Mouse (Mus musculus) heart, embryonic 12.5 days (tissue): ENCODE data around the gene AC170998.1. TPM values are rescaled to one million over a fixed set of nuclear protein-coding genes. Genes with fewer than 3 reads are reported as not detected.
"Not testable (repeated sequence)": the region's sequence is repeated elsewhere in the genome, so short reads cannot be mapped to it uniquely, and the experiment has no call there.

Experiments
- ATAC-seq: fragments of 200-750 bp; cut with Nextera tagmentation; 2 replicates; pipeline ENCODE4 v1.8.0; 2017; ENCODE audit warnings: moderate TSS enrichment, moderate library complexity; ENCODE audit not compliant: insufficient number of reproducible peaks, low FRiP score
- H3K27ac ChIP-seq: fragments of 300-500 bp; sonication (generic); 2 replicates; pipeline ENCODE4 v1.5.1; 2016; ENCODE audit warnings: mild to moderate bottlenecking, moderate library complexity; ENCODE audit not compliant: poor library complexity, severe bottlenecking
- H3K27me3 ChIP-seq: fragments of 300-500 bp; sonication (generic); replicated peaks from 2 replicates; pipeline ENCODE4 v1.6.1; 2016; ENCODE audit warnings: mild to moderate bottlenecking, moderate library complexity
- H3K36me3 ChIP-seq: fragments of 300-500 bp; sonication (generic); 2 replicates; pipeline ENCODE4 v1.6.1; 2016; ENCODE audit warnings: mild to moderate bottlenecking, moderate library complexity
- H3K4me1 ChIP-seq: fragments of 300-500 bp; sonication (generic); replicated peaks from 2 replicates; pipeline ENCODE4 v1.6.1; 2016; ENCODE audit warnings: mild to moderate bottlenecking
- H3K4me2 ChIP-seq: fragments of 300-500 bp; sonication (generic); 2 replicates; pipeline ENCODE4 v1.6.1; 2016; ENCODE audit warnings: mild to moderate bottlenecking, moderate library complexity
- H3K4me3 ChIP-seq: fragments of 300-500 bp; sonication (generic); 2 replicates; pipeline ENCODE4 v1.5.1; 2016; ENCODE audit warnings: mild to moderate bottlenecking
- H3K9ac ChIP-seq: fragments of 300-500 bp; sonication (generic); 2 replicates; pipeline ENCODE4 v1.6.1; 2016; ENCODE audit warnings: mild to moderate bottlenecking, moderate library complexity
- H3K9me3 ChIP-seq: fragments of 300-500 bp; sonication (generic); replicated peaks from 2 replicates; pipeline ENCODE4 v1.6.1; 2016; ENCODE audit warnings: mild to moderate bottlenecking, moderate library complexity
- WGBS: fragments of 180-500 bp; shearing (Covaris S2); methylation state at CpG from one replicate; pipeline ENCODE4 v1.1.7; 2016; 5-methylcytosine and 5-hydroxymethylcytosine counted together
- polyA plus RNA-seq: library from polyadenylated mRNA; unstranded; fragments of >200 nt; fragmentation: Nextera tagmentation; extraction: Ambion mirVana; gene quantifications from 2 replicates; pipeline ENCODE4 v1.2.1, GENCODE M21; 2016

Gene AC170998.1
- polyA plus RNA-seq, 1 experiment from 2014 or later: 3.1 TPM

DNA sequence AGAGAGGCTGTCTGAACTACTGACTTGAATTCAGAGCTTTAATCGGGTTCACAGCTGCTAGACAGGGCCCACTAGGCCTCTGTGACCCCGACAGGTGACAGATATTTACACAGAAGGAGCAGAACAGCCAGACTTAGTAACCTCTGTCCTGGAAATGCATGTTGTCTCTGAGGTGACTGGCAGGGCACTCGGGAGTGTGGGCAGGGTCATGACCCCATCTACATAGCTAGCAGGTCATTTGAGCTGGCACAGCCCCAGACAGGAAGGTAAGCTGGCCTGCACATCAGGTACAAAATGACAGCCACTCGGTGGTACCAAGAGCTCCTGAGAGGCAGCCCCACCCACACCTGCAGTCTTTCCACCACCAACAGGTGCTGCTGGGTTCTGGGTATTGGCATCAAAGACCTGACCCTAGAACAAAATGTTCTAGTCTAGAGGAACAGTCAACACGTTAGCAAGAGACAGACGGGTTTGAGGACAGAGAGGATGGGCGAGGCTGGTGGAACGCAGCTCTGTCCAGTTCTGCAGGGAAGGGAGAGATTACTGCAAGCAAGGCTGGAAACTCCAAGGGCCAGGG, 34.9 kb downstream of the AC170998.1 start:
- no peak for ATAC-seq
- no peak overlapping the region for H3K4me2 ChIP-seq
- WGBS: 67% methylated on average over 8 of the region's 8 CpGs
- H3K27ac ChIP-seq: no peak overlapping the region
- no peak overlapping the region for H3K9ac ChIP-seq
- H3K36me3 ChIP-seq: no peaks in the 10 kb centered on the region
- H3K9me3 ChIP-seq: no peaks in the 10 kb centered on the region
- H3K4me3 ChIP-seq: no peak overlapping the region
- H3K27me3 ChIP-seq: no peaks in the 10 kb centered on the region
- H3K4me1 ChIP-seq: no peaks in the 10 kb centered on the region

DNA sequence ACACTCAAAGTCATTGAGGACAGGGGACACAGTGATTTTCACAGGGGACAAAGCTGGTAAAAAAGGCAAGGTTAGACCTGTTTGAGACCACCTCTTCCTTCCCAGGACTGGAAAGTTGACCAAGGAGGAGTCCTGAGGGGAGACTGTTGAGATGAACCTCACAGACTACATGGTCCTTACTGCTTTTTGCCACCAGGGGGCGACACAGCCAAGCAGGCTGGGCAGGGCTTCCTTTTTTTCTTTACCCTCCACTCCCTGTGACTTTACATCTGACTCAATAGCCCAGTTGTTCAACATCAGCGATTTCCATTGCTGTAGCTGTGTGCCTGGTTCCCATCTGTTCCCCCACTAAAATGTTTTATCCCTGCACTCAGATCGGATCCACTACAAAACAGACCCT, 36.0 kb downstream of the AC170998.1 start:
- Histone ChIP-seq H3K4me1 (no peaks in the 10 kb centered on the region), H3K27ac (no peak overlapping the region), H3K36me3 (no peaks in the 10 kb centered on the region), H3K4me3 (no peak overlapping the region), H3K9me3 (no peaks in the 10 kb centered on the region), H3K4me2 (no peak overlapping the region), H3K9ac (no peak overlapping the region), H3K27me3 (peaks cover 3% of the 10 kb centered on the region; the same call in 1 of the 2 replicates)
- WGBS: 15% methylated on average over 3 of the region's 3 CpGs
- no peak; the same call in 1 of the 2 replicates for ATAC-seq

DNA sequence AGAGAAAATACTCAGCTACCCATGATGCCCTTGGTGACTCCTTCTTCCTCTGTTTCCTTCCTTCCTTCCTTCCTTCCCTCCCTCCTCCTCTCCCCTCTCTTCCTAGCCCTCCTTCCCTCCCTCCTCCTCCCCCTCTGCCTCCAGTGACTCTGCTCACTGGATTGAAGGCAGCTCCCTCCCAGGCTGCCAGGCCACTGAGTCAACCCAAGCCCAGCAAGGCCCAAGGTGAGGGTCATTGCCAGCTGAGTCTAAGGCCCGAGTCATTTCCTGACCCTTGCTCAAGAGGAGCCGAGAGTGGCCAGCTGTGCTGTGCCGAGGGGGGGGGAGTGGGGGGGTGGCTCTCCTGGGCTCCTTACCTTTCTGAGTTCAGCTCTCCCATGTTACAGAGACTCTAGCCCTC, 40.3 kb downstream of the AC170998.1 start:
- H3K4me2 ChIP-seq: no peak overlapping the region
- H3K4me1 ChIP-seq: peaks cover 17% of the 10 kb centered on the region
- H3K27me3 ChIP-seq: peaks cover 32% of the 10 kb centered on the region
- H3K9me3 ChIP-seq: no peaks in the 10 kb centered on the region
- ATAC-seq: no peak
- H3K36me3 ChIP-seq: no peaks in the 10 kb centered on the region
- no peak overlapping the region for H3K27ac ChIP-seq
- no peak overlapping the region for H3K9ac ChIP-seq
- no peak overlapping the region for H3K4me3 ChIP-seq
- WGBS: 50% methylated on average over 3 of the region's 3 CpGs

DNA sequence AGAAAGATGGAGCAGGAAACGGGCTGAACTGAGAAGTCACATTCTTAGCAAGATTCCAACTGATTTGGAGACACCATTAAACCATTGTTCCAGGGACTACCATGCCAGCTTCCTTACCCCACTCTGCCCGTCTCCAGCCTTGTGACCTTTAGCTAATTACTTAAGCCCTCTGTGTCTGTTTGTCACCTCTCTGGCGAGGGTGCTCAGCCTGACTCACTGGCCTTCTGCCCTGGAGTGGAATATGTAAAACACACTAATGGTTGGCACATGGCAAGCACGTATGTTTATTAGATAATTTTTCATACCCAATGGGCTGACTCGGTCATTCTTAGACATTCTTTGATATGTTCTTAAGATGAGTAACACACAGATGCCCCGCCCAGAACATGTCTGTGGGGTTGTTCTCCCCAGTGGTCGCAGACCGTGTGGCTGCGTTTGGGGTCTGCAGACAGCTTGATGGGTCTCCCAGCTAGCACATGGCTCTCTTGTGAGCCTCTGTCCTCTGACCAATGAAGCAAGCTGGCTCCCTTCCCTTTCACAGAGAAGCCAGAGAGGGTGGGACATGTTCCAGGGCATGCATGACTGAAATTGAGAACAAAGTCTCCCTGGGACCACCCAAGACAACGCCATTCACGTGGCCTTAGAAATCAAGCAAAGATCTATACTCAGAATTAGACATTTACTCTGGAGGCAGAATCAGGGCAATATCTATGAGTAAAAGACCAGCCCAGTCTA, 41.1 kb downstream of the AC170998.1 start:
- H3K27ac ChIP-seq: no peak overlapping the region
- H3K4me1 ChIP-seq: peaks cover 17% of the 10 kb centered on the region
- no peaks in the 10 kb centered on the region for H3K36me3 ChIP-seq
- peaks cover 40% of the 10 kb centered on the region for H3K27me3 ChIP-seq
- no peak overlapping the region for H3K4me2 ChIP-seq
- no peaks in the 10 kb centered on the region for H3K9me3 ChIP-seq
- H3K4me3 ChIP-seq: no peak overlapping the region
- no peak overlapping the region for H3K9ac ChIP-seq
- WGBS: 74% methylated on average over 11 of the region's 11 CpGs
- ATAC-seq: no peak

DNA sequence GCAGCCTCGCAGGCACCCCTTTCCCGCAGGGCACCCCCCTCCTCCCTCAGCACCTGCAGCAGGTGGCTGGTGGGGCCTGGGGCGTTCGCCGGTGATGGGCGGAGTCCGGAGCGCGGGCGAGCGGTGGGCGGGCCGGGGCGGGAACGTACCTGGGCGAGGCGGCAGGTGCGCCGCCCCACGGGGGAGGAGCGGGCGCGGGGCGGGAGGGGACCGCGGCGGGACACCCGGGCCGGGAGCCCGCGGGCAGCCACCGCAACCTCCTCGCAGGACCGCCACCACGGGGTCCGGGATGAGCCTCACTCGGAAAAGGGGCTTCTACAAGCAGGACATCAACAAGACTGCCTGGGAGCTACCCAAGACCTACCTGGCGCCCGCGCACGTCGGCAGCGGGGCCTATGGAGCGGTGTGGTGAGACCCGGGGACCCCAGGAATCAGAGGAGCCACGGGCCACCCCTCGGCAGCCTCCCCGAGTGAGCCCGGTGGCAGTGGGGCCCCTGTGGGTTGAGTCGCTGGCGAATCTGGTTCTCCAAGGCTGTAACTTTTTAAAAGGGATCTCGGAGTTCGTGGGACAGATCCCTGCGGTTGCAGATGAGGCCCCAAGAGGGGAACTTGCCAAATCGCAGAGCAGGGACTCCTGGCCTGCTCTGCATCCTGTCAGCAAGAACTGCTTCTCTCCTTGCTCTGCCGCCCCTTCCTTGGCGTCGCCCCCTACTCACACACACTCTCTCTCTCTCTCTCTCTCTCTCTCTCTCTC, 43.4 kb downstream of the AC170998.1 start, which contains the start of gene Mapk13:
Mapk13 (plus strand) TSS at position 177 of the 754 bp plus-strand sequence.
- peaks cover 17% of the 10 kb centered on the region for H3K4me1 ChIP-seq
- WGBS: 2% methylated on average over 58 of the region's 58 CpGs
- H3K4me2 ChIP-seq: peak within 1 kb of the TSS; percentile 82
- no peak within 1 kb of the TSS for H3K27ac ChIP-seq
- ATAC-seq: no peak
- no peaks in the 10 kb centered on the region for H3K36me3 ChIP-seq
- peak within 1 kb of the TSS; percentile 48 for H3K4me3 ChIP-seq
- peaks cover 41% of the 10 kb centered on the region for H3K27me3 ChIP-seq
- peaks cover 2% of the 10 kb centered on the region; the same call in 1 of the 2 replicates for H3K9me3 ChIP-seq
- peak within 1 kb of the TSS; percentile 64 for H3K9ac ChIP-seq

GRCm38 (mm10) chr17:28769875-28770421, 44.1 kb downstream of the AC170998.1 start:
- H3K27ac ChIP-seq: no peak overlapping the region
- H3K27me3 ChIP-seq: peaks cover 41% of the 10 kb centered on the region
- peaks cover 17% of the 10 kb centered on the region for H3K4me1 ChIP-seq
- no peaks in the 10 kb centered on the region for H3K36me3 ChIP-seq
- peak overlapping the region; percentile 48 for H3K4me3 ChIP-seq
- peaks cover 3% of the 10 kb centered on the region; the same call in 1 of the 2 replicates for H3K9me3 ChIP-seq
- peak overlapping the region; percentile 82 for H3K4me2 ChIP-seq
- peak overlapping the region; percentile 64 for H3K9ac ChIP-seq
- peak; percentile 30; the same call in 1 of the 2 replicates for ATAC-seq
- 3% methylated on average over 24 of the region's 24 CpGs for WGBS

- H3K4me2 ChIP-seq: no peak overlapping the region
- no peak overlapping the region for H3K4me3 ChIP-seq
- H3K27me3 ChIP-seq: peaks cover 39% of the 10 kb centered on the region
- no peaks in the 10 kb centered on the region for H3K36me3 ChIP-seq
- H3K4me1 ChIP-seq: peaks cover 17% of the 10 kb centered on the region
- no peak overlapping the region for H3K27ac ChIP-seq
- H3K9me3 ChIP-seq: peaks cover 3% of the 10 kb centered on the region; the same call in 1 of the 2 replicates
- WGBS: 83% methylated on average over 5 of the region's 5 CpGs
- no peak overlapping the region for H3K9ac ChIP-seq
- ATAC-seq: no peak
Observed at GRCm38 (mm10) chr17:28771289-28771688, 45.4 kb downstream of the AC170998.1 start.

- WGBS: 93% methylated on average over 8 of the region's 9 CpGs
- H3K9me3 ChIP-seq, H3K9ac ChIP-seq, ATAC-seq, H3K4me2 ChIP-seq, H3K27ac ChIP-seq, H3K36me3 ChIP-seq, H3K4me3 ChIP-seq: not testable (repeated sequence)
- Histone ChIP-seq H3K27me3 (peaks cover 27% of the 10 kb centered on the region), H3K4me1 (peaks cover 21% of the 10 kb centered on the region)
Observed at GRCm38 (mm10) chr17:28774303-28774702, 48.4 kb downstream of the AC170998.1 start.

DNA sequence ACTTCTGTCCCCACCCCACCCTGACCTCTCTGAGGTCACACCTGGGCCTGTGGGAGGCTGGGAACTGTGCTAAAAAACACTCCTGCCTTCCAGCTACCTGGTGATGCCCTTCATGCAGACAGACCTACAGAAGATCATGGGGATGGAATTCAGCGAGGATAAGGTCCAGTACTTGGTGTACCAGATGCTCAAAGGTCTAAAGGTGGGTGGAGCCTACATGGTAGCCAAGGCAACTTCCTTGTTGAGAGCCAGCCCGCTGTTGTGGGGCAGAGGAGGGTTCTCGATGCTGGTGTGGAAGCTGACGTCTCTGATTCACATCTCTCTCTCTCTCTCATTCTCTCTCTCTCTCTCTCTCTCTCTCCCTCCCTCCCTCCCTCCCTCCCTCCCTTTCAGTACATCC, 49.3 kb downstream of the AC170998.1 start:
- WGBS: 75% methylated on average over 4 of the region's 4 CpGs
- no peaks in the 10 kb centered on the region for H3K36me3 ChIP-seq
- H3K9me3 ChIP-seq: peaks cover 3% of the 10 kb centered on the region; the same call in 1 of the 2 replicates
- no peak overlapping the region for H3K27ac ChIP-seq
- ATAC-seq: no peak
- peaks cover 19% of the 10 kb centered on the region for H3K27me3 ChIP-seq
- no peak overlapping the region for H3K4me3 ChIP-seq
- H3K4me2 ChIP-seq: no peak overlapping the region
- H3K4me1 ChIP-seq: peaks cover 13% of the 10 kb centered on the region
- H3K9ac ChIP-seq: no peak overlapping the region
